Mouse (Mus musculus): ENCODE results near the gene Zdhhc18. TPM values are rescaled to one million over a fixed set of nuclear protein-coding genes. Genes with fewer than 3 reads are reported as not detected.

The Zdhhc18 gene
- polyA plus RNA-seq, 1 experiment from 2014 or later: 9.9 TPM

DNA sequence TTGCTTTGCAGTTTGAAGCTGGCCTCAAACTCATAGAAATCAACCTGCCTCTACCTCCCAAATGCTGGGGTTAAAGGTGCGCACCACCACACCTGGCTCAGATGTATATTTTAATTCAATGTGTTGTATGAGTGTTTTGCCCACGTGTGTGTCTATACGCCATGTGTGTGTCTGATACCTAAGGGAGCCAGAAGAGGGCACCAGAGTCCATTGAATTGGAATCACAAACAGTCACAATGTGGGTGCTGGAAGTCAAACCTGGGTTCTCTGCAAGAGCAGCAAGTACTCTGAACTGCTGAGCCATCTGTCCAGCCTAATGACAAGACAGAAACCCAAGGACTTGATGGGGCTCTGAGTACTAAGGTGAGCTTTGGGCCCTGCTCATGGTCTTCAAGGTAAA, 4.8 kb downstream of the Zdhhc18 start:
- no peak for ATAC-seq (ENCODE audit: insufficient read depth)
- WGBS: 88% methylated on average over 3 of the region's 3 CpGs
- Histone ChIP-seq H3K4me2 (no peak overlapping the region), H3K4me3 (ENCODE audit: low read depth, low read length) (no peak overlapping the region), H3K27ac (ENCODE audit: low read depth) (no peak overlapping the region), H3K36me3 (ENCODE audit: insufficient read depth) (no peaks in the 10 kb centered on the region), H3K4me1 (ENCODE audit: insufficient read depth) (no peaks in the 10 kb centered on the region), H3K27me3 (ENCODE audit: insufficient read depth, low read length) (no peaks in the 10 kb centered on the region), H3K9ac (no peak overlapping the region), H3K9me3 (ENCODE audit: low read depth, low read length) (peaks cover 8% of the 10 kb centered on the region; the same call in 1 of the 2 replicates)
- no peak for DNase-seq
- peak; percentile 32 for TF ChIP-seq CTCF (IDR thresholded peaks at IDR 0.05; ENCODE audit: low read depth)

DNA sequence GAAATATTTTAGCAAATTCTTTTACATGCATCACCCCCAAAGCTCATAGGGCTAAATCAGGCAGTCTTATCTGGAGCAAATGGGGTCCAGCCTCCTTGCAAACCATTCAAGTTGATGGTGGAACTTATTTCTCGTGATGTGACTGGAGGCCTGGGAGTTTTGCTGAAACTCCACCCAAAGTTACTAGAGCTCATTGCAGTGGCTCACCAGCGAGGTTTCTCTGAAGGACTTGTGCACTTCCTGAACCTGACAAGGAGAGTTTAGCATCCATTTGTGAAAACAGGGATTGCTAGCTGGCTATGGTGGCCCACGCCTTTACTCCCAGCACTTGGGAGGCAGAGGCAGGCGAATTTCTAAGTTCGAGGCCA, 15.9 kb downstream of the Zdhhc18 start:
- no peak for TF ChIP-seq CTCF (IDR thresholded peaks at IDR 0.05; ENCODE audit: low read depth)

DNA sequence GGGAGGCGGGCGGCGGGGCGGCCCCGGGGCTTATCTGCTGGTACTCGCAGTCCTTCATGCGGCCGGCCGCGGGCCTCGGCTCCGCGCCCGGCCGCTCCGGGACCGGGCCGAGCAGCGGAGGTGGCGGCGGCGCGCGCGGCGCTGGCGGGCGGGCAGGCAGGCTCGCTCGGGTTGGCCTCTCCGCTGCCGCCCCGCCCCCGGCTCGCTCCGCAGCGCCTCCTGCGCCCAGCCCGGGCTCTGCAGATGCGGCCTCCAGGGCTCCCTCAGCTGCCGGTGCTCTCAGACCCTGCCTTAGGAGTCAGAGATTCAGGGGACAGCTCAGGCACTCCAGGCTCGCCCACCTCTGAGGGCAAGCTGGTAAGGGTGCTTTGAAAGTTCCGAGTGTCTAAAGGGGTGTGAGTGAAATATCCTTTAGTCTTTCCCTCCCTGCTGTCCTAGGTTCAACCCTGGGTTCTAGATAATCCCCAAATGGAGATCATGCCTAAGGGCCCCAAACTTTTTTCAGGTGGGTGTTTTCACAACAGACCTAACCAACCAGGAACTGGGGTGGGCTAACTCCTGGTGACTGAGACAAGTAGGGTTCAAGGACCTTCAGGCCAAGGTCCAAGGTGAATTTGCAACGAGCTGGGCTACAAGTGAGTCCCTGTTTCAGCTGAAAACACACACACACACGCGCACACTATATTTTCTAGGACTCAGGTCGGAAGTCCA, 16.5 kb downstream of the Zdhhc18 start:
- Histone ChIP-seq H3K4me2 (peak overlapping the region; percentile 92), H3K36me3 (ENCODE audit: insufficient read depth) (no peaks in the 10 kb centered on the region), H3K27me3 (ENCODE audit: insufficient read depth, low read length) (no peaks in the 10 kb centered on the region), H3K9me3 (ENCODE audit: low read depth, low read length) (no peaks in the 10 kb centered on the region), H3K4me1 (ENCODE audit: insufficient read depth) (no peaks in the 10 kb centered on the region), H3K9ac (peak overlapping the region; percentile 87), H3K27ac (ENCODE audit: low read depth) (peak overlapping the region; percentile 69; the same call in 1 of the 2 replicates), H3K4me3 (ENCODE audit: low read depth, low read length) (peak overlapping the region; percentile 79)
- DNase-seq (peak; percentile 90), ATAC-seq (ENCODE audit: insufficient read depth) (peak; percentile 92)
- peak; percentile 62 for TF ChIP-seq CTCF (IDR thresholded peaks at IDR 0.05; ENCODE audit: low read depth)
- 9% methylated on average over 37 of the region's 47 CpGs for WGBS

More for the DNA sequence above, 15.9 kb downstream of the Zdhhc18 start:
- DNase-seq (no peak), ATAC-seq (ENCODE audit: insufficient read depth) (no peak)
- Histone ChIP-seq H3K4me1 (ENCODE audit: insufficient read depth) (no peaks in the 10 kb centered on the region), H3K36me3 (ENCODE audit: insufficient read depth) (no peaks in the 10 kb centered on the region), H3K4me3 (ENCODE audit: low read depth, low read length) (no peak overlapping the region), H3K27ac (ENCODE audit: low read depth) (no peak overlapping the region), H3K4me2 (no peak overlapping the region), H3K9me3 (ENCODE audit: low read depth, low read length) (no peaks in the 10 kb centered on the region), H3K9ac (peak overlapping the region; percentile 87; the same call in 1 of the 2 replicates), H3K27me3 (ENCODE audit: insufficient read depth, low read length) (no peaks in the 10 kb centered on the region)
- WGBS: 80% methylated on average over 5 of the region's 5 CpGs

DNA sequence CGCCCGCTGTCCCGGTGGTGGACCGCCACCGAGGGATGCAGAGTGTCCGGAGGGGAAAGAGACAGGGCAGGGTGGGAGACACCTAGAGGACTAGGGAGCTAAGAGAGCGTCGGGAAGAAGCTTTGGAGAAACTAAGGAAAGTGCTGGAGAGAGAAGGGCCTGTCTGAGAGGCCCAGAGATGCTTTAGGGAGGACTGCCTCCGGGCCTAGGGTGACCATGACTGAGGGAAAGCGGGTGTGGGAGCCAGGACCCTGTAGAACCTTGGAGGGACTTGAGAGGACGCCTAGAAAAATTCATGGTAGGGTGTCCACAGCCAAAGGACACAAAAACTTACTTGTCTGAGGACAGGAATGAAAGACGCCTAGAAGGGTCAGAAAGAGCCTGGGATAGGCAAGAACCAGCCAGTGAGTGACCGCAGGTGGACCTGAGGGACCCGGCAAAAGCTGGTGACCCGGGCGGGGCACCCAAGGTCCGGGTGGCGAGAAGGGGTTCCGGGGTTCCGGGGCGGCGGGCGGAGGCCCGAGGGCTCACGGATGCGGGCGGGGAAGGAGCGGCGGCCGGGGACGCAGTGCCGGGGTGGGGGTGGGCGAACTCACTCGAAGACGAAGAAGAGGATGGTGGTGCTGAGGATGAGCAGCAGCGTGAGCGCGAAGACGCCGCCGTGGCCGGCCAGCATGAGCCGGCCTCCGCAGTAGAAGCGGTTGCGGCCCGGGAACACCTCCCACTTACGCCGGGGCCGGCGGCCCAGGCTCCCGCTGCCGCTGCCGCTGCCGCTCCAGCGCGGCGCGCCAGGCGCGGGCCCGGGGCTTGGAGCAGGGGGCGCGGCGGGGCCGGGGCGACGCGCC, 17.2 kb downstream of the Zdhhc18 start:
- TF ChIP-seq CTCF (IDR thresholded peaks at IDR 0.05; ENCODE audit: low read depth): no peak
- Histone ChIP-seq H3K27me3 (ENCODE audit: insufficient read depth, low read length) (no peaks in the 10 kb centered on the region), H3K9ac (peak overlapping the region; percentile 87), H3K9me3 (ENCODE audit: low read depth, low read length) (no peaks in the 10 kb centered on the region), H3K4me3 (ENCODE audit: low read depth, low read length) (peak overlapping the region; percentile 79), H3K4me2 (peak overlapping the region; percentile 92), H3K36me3 (ENCODE audit: insufficient read depth) (no peaks in the 10 kb centered on the region), H3K27ac (ENCODE audit: low read depth) (peak overlapping the region; percentile 69), H3K4me1 (ENCODE audit: insufficient read depth) (no peaks in the 10 kb centered on the region)
- under 1% methylated on average over 55 of the region's 69 CpGs for WGBS
- ATAC-seq (ENCODE audit: insufficient read depth) (peak; percentile 55), DNase-seq (peak; percentile 14)

DNA sequence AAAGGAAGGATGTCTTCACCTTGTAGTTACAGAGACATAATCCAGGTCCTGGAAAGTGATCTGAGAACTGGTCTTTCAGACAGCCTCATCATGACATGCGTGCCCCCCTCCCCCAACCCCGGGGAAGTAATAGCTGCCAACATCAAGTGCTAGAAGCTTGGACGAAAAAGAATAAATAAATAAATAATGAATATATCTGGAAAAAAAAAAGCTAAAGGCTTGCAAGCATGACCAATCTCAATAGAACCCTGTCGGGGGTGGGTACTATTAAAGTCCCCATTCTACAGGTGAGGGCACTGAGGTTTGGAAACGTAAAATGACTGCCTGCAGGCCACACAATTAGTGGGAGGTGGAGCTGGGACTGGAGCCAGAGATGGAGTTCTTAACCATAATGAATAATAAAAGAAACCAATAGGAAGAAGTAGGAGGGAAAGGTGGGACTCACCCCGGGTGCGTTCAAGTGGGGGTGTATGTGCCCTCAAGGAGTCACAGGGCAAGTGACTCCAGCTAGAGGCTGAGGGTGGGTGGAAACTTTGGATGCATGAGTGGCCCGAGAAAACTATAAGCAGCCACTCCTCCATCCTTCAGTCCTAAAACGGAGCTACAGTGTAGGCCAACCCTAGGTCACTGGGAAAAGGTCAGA, 18.1 kb downstream of the Zdhhc18 start:
- no peaks in the 10 kb centered on the region for H3K4me1 ChIP-seq (ENCODE audit: insufficient read depth)
- H3K27ac ChIP-seq (ENCODE audit: low read depth): no peak overlapping the region
- H3K27me3 ChIP-seq (ENCODE audit: insufficient read depth, low read length): no peaks in the 10 kb centered on the region
- DNase-seq (peak; percentile 27), ATAC-seq (ENCODE audit: insufficient read depth) (no peak)
- 32% methylated on average over 9 of the region's 9 CpGs for WGBS
- H3K4me3 ChIP-seq (ENCODE audit: low read depth, low read length): peak overlapping the region; percentile 79
- H3K9me3 ChIP-seq (ENCODE audit: low read depth, low read length): no peaks in the 10 kb centered on the region
- no peak for TF ChIP-seq CTCF (IDR thresholded peaks at IDR 0.05; ENCODE audit: low read depth)
- H3K4me2 ChIP-seq: peak overlapping the region; percentile 92
- peak overlapping the region; percentile 87 for H3K9ac ChIP-seq
- H3K36me3 ChIP-seq (ENCODE audit: insufficient read depth): no peaks in the 10 kb centered on the region

DNA sequence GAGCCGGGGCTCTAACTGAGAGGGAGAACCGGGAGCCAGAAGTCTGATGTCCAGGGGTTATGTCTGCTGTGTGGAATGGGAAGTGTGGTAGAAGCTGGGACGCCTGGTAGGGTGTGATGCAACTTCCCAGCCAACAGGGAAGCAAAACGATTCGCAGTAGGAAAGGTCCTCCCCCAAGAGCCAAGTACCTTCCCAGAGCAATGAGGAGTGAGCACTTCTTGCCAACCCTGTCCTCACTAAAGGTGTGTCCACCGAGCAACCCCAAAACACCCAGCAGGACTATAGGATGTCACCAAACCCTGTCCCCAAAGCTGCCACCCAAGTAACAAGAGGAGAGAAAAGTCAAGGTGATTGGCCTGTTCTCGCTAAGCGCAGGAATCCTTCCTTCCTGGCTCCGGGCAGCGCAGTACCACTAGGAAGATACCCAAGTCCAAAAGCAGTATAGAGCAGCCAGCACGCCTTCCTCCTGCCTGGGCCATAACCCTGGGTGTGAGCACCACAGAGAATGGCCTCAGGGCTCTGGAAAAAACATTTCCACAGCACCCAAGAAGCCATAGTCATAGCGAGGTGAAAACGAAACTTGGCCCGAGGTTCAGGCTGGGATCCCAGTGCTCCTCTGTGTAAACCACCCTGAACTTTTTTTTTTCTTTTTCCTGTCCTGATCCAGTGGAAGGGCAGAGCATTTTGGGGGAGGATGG, 18.7 kb downstream of the Zdhhc18 start:
- TF ChIP-seq CTCF (IDR thresholded peaks at IDR 0.05; ENCODE audit: low read depth): no peak
- H3K36me3 ChIP-seq (ENCODE audit: insufficient read depth): peaks cover 6% of the 10 kb centered on the region
- H3K4me3 ChIP-seq (ENCODE audit: low read depth, low read length): 0 out of 2 replicates have a peak overlapping the region, but pooled peaks have one; percentile 79
- DNase-seq (no peak), ATAC-seq (ENCODE audit: insufficient read depth) (no peak)
- H3K9ac ChIP-seq: 0 out of 2 replicates have a peak overlapping the region, but pooled peaks have one; percentile 14
- no peaks in the 10 kb centered on the region for H3K27me3 ChIP-seq (ENCODE audit: insufficient read depth, low read length)
- 0 out of 2 replicates have a peak, but pooled peaks cover 2% of the 10 kb centered on the region for H3K4me1 ChIP-seq (ENCODE audit: insufficient read depth)
- WGBS: 80% methylated on average over 14 of the region's 14 CpGs
- H3K27ac ChIP-seq (ENCODE audit: low read depth): no peak overlapping the region
- H3K9me3 ChIP-seq (ENCODE audit: low read depth, low read length): no peaks in the 10 kb centered on the region
- H3K4me2 ChIP-seq: peak overlapping the region; percentile 92
